Mouse (Mus musculus): ENCODE results near the gene Tmem126b. TPM values are rescaled to one million over a fixed set of nuclear protein-coding genes. Genes with fewer than 3 reads are reported as not detected.

The Tmem126b gene
- polyA plus RNA-seq (2012; fragmentation: generic; extraction: Trizol), result 10 to 100 TPM in 1 of 2 experiments, under 1 TPM in 1; 0.59 to 15.5 TPM

DNA sequence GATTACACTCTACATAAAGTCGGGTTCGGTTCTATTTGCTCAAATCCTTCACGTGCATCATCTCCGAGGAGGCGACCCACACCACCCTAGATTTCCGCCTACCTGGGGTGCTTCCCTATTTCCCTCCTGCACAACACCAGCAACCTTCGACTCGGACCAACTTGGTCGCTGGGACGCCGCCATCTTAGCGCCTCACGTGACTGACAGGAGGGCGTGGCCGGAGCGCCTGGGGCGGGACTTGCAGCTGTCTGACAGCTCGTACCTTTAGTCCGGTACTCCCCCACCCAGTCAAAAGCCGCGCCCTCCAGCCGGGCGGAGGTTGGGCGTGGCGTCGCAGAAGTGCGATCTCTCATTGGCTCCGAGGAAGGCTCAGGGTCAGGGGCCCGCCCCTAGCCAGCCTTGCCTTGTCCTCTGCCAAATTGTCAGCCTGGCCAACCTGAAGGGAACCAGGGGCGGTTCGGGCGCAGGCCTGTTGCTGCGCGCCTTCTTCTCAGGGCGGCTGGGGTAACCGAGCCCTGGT is at the start of gene Tmem126b:
Tmem126b (minus strand) TSS at position 209 of the 520 bp plus-strand sequence.

DNA sequence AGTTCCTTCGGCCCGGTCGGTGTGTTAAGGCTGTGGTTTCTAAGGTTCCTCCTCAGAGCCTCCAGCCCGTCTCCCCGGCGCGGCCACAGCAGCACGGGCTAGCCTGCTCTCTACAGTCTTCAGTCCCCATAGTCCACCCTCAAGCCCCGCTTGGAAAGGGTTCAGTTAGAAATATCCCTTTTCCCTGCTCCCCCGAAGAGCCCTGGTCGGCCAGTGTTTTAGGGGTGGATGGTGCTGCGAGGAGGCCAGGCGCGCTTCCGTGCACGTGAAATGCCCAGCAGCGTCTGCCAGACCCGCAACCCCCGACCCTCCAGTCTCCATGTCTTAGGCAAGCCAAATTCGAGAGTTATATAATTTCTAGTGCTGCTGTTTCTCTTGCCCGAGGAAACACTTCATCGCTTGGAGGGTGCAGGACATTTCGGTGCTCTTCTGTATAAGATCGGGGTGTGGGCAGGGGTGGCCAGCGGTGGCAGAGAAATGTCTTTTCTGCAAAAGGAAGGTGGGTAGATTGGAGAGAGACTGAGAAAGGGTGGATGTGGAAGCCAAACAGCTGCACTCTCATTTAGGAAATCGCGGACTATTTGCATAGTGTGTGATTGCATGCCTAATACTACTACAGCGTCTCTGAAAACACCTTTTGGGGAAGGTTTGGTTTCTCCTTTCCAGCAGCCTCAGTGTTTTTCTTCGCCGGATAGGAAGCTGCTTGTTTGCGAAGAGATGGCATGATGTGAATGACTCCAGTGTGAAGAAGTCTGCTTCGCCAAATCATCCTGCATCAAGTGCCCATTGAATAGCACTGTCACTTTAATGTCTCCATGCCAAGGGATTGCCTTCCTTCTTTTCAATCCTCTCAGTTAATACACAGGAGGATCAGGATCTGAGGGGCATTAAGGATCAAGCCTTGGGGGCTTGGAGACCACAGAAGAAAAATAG is 778 bp upstream of the Tmem126b start, which contains the start of gene Dlg2:
Dlg2 (plus strand) TSS at position 360 of the 933 bp plus-strand sequence.

DNA sequence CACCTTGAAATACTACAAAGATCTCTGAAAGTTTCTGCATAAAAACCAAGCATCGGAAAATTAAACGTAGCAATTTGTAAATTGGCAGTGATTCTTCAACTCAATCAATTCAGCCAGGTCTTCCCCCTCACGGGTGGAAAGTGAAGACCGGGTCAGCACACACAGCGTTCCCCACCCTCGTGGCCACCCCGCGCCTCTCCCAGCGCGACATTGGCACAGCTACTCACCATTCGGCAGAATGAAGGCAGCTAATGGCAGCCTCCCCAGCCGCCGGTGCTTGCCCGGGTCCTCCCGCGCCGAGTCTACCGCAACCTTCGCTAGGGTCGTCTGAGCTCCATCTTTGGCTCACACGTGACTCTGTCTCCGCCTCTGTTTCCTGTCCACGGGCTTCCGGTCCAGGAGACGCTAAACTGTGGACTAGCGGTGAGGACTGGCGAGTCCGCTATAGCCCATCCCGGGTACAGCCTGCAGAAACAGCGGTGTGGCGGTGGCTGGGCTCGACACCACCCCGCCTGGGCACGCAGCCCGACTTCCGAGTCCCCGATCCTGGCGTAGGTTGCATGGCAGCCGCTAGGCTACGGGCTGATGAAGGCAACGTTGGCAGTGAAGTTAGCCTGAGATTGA is 18.8 kb downstream of the Tmem126b start, which contains the start of gene Tmem126a:
Tmem126a (minus strand) TSS at position 385 of the 624 bp plus-strand sequence.

DNA sequence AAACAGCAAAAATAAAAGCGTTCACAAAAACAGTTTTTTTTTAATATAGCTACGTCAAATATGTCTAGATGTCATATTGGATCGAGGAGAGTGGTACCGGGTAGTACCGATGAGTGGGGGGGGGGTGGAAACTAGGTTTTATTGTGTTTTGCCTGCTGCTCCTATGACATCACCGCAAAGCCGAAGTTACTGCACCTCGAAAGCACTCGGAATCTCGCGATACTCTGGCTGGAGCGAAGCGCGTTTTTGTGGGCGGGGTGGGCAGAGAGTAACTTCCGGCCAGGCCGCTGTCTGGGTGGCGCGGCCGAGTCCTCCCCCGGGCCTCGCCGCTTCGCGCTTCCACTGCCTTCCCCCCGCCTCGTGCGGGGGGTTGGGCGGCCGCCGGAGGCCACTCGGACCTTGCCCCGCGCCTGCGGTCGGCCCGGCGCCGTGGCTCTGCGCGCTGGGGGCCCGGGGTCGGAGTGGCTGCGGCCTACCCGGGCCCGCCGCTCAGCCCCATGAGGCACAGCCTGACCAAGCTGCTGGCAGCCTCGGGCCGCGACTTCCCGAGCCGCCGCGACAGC is 33.2 kb downstream of the Tmem126b start, which contains the start of gene Crebzf:
Crebzf (plus strand) TSS at position 212 of the 563 bp plus-strand sequence.

DNA sequence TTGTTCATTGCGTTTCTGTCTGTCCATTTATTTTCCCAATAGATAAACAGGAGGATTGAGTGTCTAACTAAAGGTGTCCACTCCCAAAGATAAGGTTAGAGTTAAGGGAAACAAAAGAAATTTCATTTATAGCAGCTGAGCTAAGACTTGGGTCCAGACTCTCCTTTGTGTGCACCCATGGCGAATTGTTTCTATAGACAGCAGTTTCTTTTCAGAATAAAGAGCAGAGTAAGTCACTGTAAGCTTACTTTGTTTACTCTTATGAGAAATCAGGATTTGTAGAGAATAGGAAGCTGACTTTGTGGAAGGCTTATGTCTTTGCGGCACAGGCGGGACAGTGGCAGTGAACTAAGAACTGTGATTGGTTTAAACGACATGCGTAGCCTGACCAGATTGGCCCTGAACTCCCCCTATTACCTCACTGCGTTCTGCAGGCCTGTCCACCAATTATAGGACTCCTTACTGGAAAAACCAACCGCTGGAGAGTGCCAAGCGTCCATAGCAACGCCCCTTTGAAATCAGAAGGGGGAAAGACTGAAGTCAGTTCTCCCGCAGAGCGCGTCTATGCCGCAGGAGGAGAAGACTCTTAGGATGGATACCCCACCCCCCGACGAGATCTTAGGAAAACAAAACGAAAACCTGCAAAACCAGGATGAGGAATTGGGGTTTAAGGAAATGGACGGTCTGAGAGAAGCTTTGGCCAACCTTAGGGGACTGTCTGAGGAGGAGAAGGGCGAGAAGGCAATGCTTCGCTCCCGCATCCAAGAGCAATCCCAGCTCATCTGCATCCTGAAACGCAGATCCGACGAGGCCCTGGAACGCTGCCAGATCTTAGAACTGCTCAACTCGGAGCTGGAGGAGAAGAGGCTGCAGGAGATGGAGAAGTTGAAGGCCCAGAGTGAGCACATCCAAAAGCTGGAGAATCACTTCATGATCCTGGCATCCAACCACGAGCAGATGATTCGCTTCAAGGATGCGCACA is 49.5 kb downstream of the Tmem126b start, which contains the start of gene Ccdc89:
Ccdc89 (plus strand) TSS at position 558 of the 982 bp plus-strand sequence.

Other genes starting within 250 kb of the Tmem126b start
- not detected for gene Ccdc83, start 210.2 kb downstream of the Tmem126b start, polyA plus RNA-seq (2012; fragmentation: generic; extraction: Trizol)
- under 1 TPM; 0.02 to 0.66 TPM for gene Sytl2, start 173.7 kb downstream of the Tmem126b start, polyA plus RNA-seq (2012; fragmentation: generic; extraction: Trizol)
- gene Ccdc89, start 49.4 kb downstream of the Tmem126b start, polyA plus RNA-seq (2012; fragmentation: generic; extraction: Trizol), result under 1 TPM; 0.07 to 0.18 TPM
- 10 to 100 TPM in 1 of 2 experiments, 1 to 10 TPM in 1; 2.3 to 15.6 TPM for gene Crebzf, start 33.3 kb downstream of the Tmem126b start, polyA plus RNA-seq (2012; fragmentation: generic; extraction: Trizol)
- 10 to 100 TPM; 25.6 to 40.3 TPM for gene Tmem126a, start 18.8 kb downstream of the Tmem126b start, polyA plus RNA-seq (2012; fragmentation: generic; extraction: Trizol)
- gene Dlg2, start 671 bp upstream of the Tmem126b start, polyA plus RNA-seq (2012; fragmentation: generic; extraction: Trizol), result under 1 TPM in 1 of 2 experiments, not detected in 1; 0.18 TPM

Measured in C3H10T1/2 (cell line).